Mouse (Mus musculus) ES-E14 (cell line): ENCODE measurements at regions not wholly inside any gene's neighbourhood (a gene's known extent, or its start where the extent isn't known, plus 50 kb on each side); places are given as distances from the start of the nearest gene placed in this dataset.
"Not testable (repeated sequence)": the region's sequence is repeated elsewhere in the genome, so short reads cannot be mapped to it uniquely, and the experiment has no call there.

Source experiments
- DNase-seq: peaks from one replicate; pipeline ENCODE4 v3.0.0-alpha.2; 2013; ENCODE audit warnings: low read depth, low spot score
- H3K27ac ChIP-seq: 2 replicates; pipeline ENCODE4 v1.5.1; 2012; ENCODE audit warnings: low read depth, mild to moderate bottlenecking, low read length, moderate library complexity, mixed read lengths; ENCODE audit not compliant: poor library complexity, insufficient read depth, severe bottlenecking
- H3K36me3 ChIP-seq: 2 replicates; pipeline ENCODE4 v1.6.1; 2012; ENCODE audit warnings: mild to moderate bottlenecking, low read length, moderate library complexity, mixed read lengths; ENCODE audit not compliant: control insufficient read depth, poor library complexity, insufficient read depth, severe bottlenecking
- H3K4me1 ChIP-seq, 2 experiments: fragments of 150-350 bp in 1 of 2; sonication (generic) in 1 of 2; 2 replicates each; pipeline ENCODE4 v1.6.1; 2012; ENCODE audit warnings: low read length in 2 of 2, mild to moderate bottlenecking in 1 of 2, mixed read lengths in 1 of 2; ENCODE audit not compliant: control insufficient read depth in 2 of 2, insufficient read depth in 2 of 2, poor library complexity in 1 of 2
- H3K4me3 ChIP-seq, 2 experiments: fragments of 150-350 bp in 1 of 2; sonication (generic) in 1 of 2; 2 replicates each; pipeline ENCODE4 v1.5.1; 2012; ENCODE audit warnings: low read length in 2 of 2, low read depth in 1 of 2, mild to moderate bottlenecking in 1 of 2, mixed read lengths in 1 of 2; ENCODE audit not compliant: insufficient read depth in 1 of 2, poor library complexity in 1 of 2, severe bottlenecking in 1 of 2
- H3K9ac ChIP-seq: 2 replicates; pipeline ENCODE4 v1.6.1; 2012; ENCODE audit warnings: low read depth, mild to moderate bottlenecking, low read length, mixed read lengths; ENCODE audit not compliant: poor library complexity, insufficient read depth, severe bottlenecking
- H3K9me3 ChIP-seq: fragments of 150-350 bp; sonication (generic); 2 replicates; pipeline ENCODE4 v1.6.1; 2012; ENCODE audit warnings: low read depth, mild to moderate bottlenecking, low read length; ENCODE audit not compliant: control insufficient read depth, insufficient read depth
- CHD2 ChIP-seq: IDR thresholded peaks from 2 replicates; pipeline ENCODE4 v1.6.1; 2014; ENCODE audit warnings: mild to moderate bottlenecking, low read depth, low read length, inconsistent platforms
- HCFC1 ChIP-seq: IDR thresholded peaks from 2 replicates; pipeline ENCODE4 v1.6.1; 2012; ENCODE audit warnings: low read length, inconsistent platforms, borderline replicate concordance; ENCODE audit not compliant: insufficient read depth
- MAFK ChIP-seq: IDR thresholded peaks from 2 replicates; pipeline ENCODE4 v1.6.1; 2014; ENCODE audit warnings: mild to moderate bottlenecking, low read depth, low read length, inconsistent platforms; ENCODE audit not compliant: insufficient read depth
- ZC3H11A ChIP-seq: IDR thresholded peaks from 2 replicates; pipeline ENCODE4 v1.6.1; 2012; ENCODE audit warnings: low read depth, mild to moderate bottlenecking, inconsistent platforms, low read length, borderline replicate concordance
- ZNF384 ChIP-seq: IDR thresholded peaks from 2 replicates; pipeline ENCODE4 v1.6.1; 2012; ENCODE audit warnings: low read depth, low read length, inconsistent platforms
- in situ Hi-C, 2 experiments: fragments of 600-800 bp; cut with MboI; formaldehyde crosslinking; loops; one replicate each; pipeline ENCODE4 v1.15.1; 2025; ENCODE audit warnings: low sequenced_read_pairs in 2 of 2, inconsistent platforms in 1 of 2; ENCODE audit not compliant: unreplicated experiment in 2 of 2

- no peaks in the 10 kb centered on the region for H3K9me3 ChIP-seq
- H3K27ac ChIP-seq = no peak overlapping the region
- DNase-seq = no peak
- TF ChIP-seq ZC3H11A (no peak), HCFC1 (no peak), CHD2 (no peak), ZNF384 (no peak), MAFK (no peak)
- H3K36me3 ChIP-seq = no peaks in the 10 kb centered on the region
- no peak overlapping the region for H3K9ac ChIP-seq
- no peak overlapping the region for H3K4me3 ChIP-seq
- in situ Hi-C loops = no loop called here
- H3K4me1 ChIP-seq = no peaks in the 10 kb centered on the region
These were observed 73.7 kb upstream of the 1110032F04Rik start for GRCm38 (mm10) chr3:68795641-68796040.

DNA sequence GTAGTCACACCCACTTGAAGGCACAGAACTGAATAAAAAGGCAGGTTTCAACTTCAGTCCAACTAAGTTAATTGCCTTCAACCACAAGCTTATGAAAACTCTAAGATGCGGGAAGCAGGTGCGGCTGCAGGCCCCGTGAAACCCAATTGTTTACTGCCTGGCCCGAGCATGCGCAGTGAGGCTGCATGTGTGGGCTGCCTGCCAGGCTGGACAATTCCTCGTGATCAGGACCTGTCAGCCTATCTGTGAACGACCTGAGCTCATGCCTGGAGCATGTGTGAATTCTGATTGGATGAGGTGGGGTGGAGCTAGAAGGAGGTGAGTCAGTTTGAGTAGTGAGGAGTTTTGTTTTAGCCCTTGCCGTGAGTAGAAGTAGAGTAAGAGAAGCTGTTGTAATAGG lies 71.0 kb upstream of the 1110032F04Rik start:
- H3K9ac ChIP-seq, H3K4me3 ChIP-seq, H3K27ac ChIP-seq, H3K9me3 ChIP-seq, DNase-seq, H3K4me1 ChIP-seq, H3K36me3 ChIP-seq, in situ Hi-C loops: not testable (repeated sequence)

DNA sequence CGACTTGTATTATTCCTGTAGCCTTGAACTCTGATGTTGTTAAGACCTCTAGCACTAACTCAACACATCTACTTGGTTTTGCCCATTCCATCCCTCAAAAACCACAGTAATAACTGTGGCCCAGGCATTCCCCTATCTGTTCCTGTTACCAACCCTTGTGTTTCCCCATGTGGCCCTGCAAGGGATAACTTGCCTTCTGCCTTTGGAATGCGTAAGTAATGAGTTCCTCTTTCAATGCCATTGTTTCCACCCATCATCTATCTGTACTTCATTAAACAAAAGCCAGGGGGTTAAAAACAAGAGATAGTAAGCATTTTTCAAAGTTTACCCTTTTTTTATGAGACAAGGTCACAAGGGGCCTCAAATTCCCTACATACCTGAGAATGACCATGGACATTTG lies 60.5 kb upstream of the 1110032F04Rik start:
- H3K9ac ChIP-seq = no peak overlapping the region

GRCm38 (mm10) chr3:68813461-68813860 lies 55.9 kb upstream of the 1110032F04Rik start:
- DNase-seq = no peak
- H3K9ac ChIP-seq = no peak overlapping the region
- no peaks in the 10 kb centered on the region for H3K4me1 ChIP-seq
- H3K36me3 ChIP-seq = no peaks in the 10 kb centered on the region
- TF ChIP-seq ZC3H11A (no peak), MAFK (no peak), HCFC1 (no peak), CHD2 (no peak), ZNF384 (no peak)
- H3K4me3 ChIP-seq = no peak overlapping the region
- no peak overlapping the region for H3K27ac ChIP-seq
- H3K9me3 ChIP-seq = no peaks in the 10 kb centered on the region
- in situ Hi-C loops = no loop called here

More for the DNA sequence above, 60.5 kb upstream of the 1110032F04Rik start:
- no peak for DNase-seq
- no peaks in the 10 kb centered on the region for H3K36me3 ChIP-seq
- H3K4me3 ChIP-seq = no peak overlapping the region
- no peak overlapping the region for H3K27ac ChIP-seq
- TF ChIP-seq HCFC1 (no peak), MAFK (no peak), ZNF384 (no peak), CHD2 (no peak), ZC3H11A (no peak)
- no peaks in the 10 kb centered on the region for H3K9me3 ChIP-seq
- 0 out of 4 replicates have a peak, but pooled peaks cover 0 to 2% of the 10 kb centered on the region in 2 experiments for H3K4me1 ChIP-seq
- in situ Hi-C loops = no loop called here

DNA sequence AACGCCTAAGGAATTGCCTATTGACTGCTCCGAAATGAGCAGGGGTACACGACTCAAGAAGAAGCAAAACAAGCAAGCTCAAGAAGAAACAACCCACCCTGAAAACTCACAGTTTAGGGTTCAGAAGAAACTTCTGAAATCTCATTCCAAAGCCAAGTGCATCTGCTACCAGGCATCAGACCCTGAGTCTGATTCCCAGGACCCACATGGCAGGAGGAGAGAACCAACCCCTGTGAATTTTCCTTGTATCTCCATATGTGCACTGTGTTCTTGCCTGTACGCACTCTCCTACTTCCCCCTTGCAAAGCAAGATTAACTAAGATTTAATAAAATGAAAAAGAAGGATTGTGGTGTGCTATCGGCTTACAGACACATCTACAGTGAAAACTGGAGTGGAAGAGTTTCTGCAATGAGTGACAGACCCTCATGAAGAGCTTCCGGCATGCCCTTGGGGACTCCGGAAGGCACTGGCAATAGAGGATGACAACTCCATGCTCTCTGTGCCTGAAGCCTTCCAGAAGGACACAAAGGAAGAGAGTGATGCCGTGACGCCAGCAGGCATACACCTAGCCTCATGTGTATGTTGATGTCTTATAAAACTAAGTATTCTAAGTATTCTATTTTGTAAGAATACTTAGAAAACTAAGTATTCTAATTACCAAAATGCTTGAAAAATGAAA lies 55.2 kb upstream of the 1110032F04Rik start:
- DNase-seq = no peak
- no peaks in the 10 kb centered on the region for H3K36me3 ChIP-seq
- in situ Hi-C loops = no loop called here

More for the DNA sequence above, 55.2 kb upstream of the 1110032F04Rik start:
- H3K9me3 ChIP-seq = no peaks in the 10 kb centered on the region
- no peak overlapping the region for H3K9ac ChIP-seq
- H3K4me3 ChIP-seq = no peak overlapping the region
- no peak overlapping the region for H3K27ac ChIP-seq
- H3K4me1 ChIP-seq = no peaks in the 10 kb centered on the region
- no peak for TF ChIP-seq CHD2
- TF ChIP-seq MAFK = no peak
- TF ChIP-seq HCFC1 = no peak
- no peak for TF ChIP-seq ZC3H11A
